Mouse (Mus musculus) inflammation-experienced regulatory T-cells, adult 6 months (primary cell): ENCODE results near the gene Nr2c2. TPM values are rescaled to one million over a fixed set of nuclear protein-coding genes. Genes with fewer than 3 reads are reported as not detected.

Source experiments
- ATAC-seq: one replicate; pipeline ENCODE4 v1.8.0; 2017
- polyA plus RNA-seq, 3 experiments: library from polyadenylated mRNA; unstranded; fragments of 100-300 nt; shearing (Covaris generic); gene quantifications; one replicate each; pipeline ENCODE4 v1.2.1; 2017

The Nr2c2 gene
- polyA plus RNA-seq, 3 experiments from 2014 or later = 56.7 to 125 (median 94.5) TPM

- ATAC-seq = no peak
These were observed 35.8 kb downstream of the Nr2c2 start for GRCm38 (mm10) chr6:92126861-92127468.

GRCm38 (mm10) chr6:92131456-92131855, 40.3 kb downstream of the Nr2c2 start:
- ATAC-seq = peak; percentile 77

GRCm38 (mm10) chr6:92132021-92132911, 41.1 kb downstream of the Nr2c2 start:
- ATAC-seq = peak; percentile 51

GRCm38 (mm10) chr6:92133617-92134016, 42.4 kb downstream of the Nr2c2 start:
- no peak for ATAC-seq

GRCm38 (mm10) chr6:92136356-92136755, 45.2 kb downstream of the Nr2c2 start:
- no peak for ATAC-seq

- no peak for ATAC-seq
These were observed 54.7 kb downstream of the Nr2c2 start for GRCm38 (mm10) chr6:92145881-92146280.

- no peak for ATAC-seq
These were observed 62.6 kb downstream of the Nr2c2 start for GRCm38 (mm10) chr6:92153774-92154173.

GRCm38 (mm10) chr6:92158801-92159200, 67.6 kb downstream of the Nr2c2 start:
- ATAC-seq = no peak

GRCm38 (mm10) chr6:92162724-92163123, 71.5 kb downstream of the Nr2c2 start:
- ATAC-seq = no peak

GRCm38 (mm10) chr6:92176450-92176849, 85.3 kb downstream of the Nr2c2 start:
- no peak for ATAC-seq

GRCm38 (mm10) chr6:92183621-92184131, 92.5 kb downstream of the Nr2c2 start, which contains the start of gene Mrps25:
Mrps25 (minus strand) TSS chr6:92184033.
- peak; percentile 74 for ATAC-seq

GRCm38 (mm10) chr6:92184178-92184577, 93.0 kb downstream of the Nr2c2 start:
- ATAC-seq = peak; percentile 34

GRCm38 (mm10) chr6:92199414-92199813, 108.2 kb downstream of the Nr2c2 start:
- no peak for ATAC-seq

GRCm38 (mm10) chr6:92214055-92214772, 123.0 kb downstream of the Nr2c2 start:
- ATAC-seq = peak; percentile 23

GRCm38 (mm10) chr6:92214773-92215449, 123.7 kb downstream of the Nr2c2 start, which contains the start of gene Rbsn:
Rbsn (minus strand) TSS chr6:92214925.
- ATAC-seq = peak; percentile 98

- ATAC-seq = no peak
These were observed 128.3 kb downstream of the Nr2c2 start for GRCm38 (mm10) chr6:92219445-92219844.

GRCm38 (mm10) chr6:92221604-92222003, 130.4 kb downstream of the Nr2c2 start:
- no peak for ATAC-seq

GRCm38 (mm10) chr6:92222021-92222420, 130.8 kb downstream of the Nr2c2 start:
- ATAC-seq = no peak
